Mouse (Mus musculus): ENCODE data around the gene Gprc5b. TPM values are rescaled to one million over a fixed set of nuclear protein-coding genes. Genes with fewer than 3 reads are reported as not detected.

Gene Gprc5b
- polyA plus RNA-seq, 1 experiment from 2014 or later: 8.0 TPM

DNA sequence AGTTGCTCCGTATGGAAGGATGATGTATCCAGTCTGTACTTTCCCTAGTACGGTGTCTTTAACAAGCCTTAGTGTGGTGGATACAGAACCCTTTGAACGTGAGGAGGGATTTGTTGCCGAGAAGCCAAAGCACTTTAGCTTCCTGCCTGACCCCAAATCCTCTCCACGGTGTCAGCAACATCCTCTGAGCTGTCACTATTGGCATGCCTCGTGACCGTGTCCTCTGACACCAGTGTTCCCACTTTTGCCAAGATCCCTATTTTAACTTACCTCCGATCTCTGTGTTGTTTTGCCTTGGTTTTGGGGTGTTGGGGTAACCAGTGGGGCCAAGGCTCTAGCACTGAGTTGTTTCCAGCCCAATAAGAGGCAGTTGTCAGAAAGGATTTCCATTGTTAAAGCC lies 23.5 kb downstream of the Gprc5b start:
- Histone ChIP-seq H3K9ac (ENCODE audit: low read depth, low read length) (no peak overlapping the region), H3K27ac (ENCODE audit: low read depth, low read length) (no peak overlapping the region), H3K36me3 (ENCODE audit: control insufficient read depth, insufficient read depth, low read length) (peaks cover 6% of the 10 kb centered on the region), H3K9me3 (ENCODE audit: control insufficient read depth, low read length) (no peaks in the 10 kb centered on the region), H3K27me3 (ENCODE audit: control insufficient read depth, insufficient read depth, low read length) (no peaks in the 10 kb centered on the region), H3K4me1 (ENCODE audit: control insufficient read depth, insufficient read depth, low read length) (no peaks in the 10 kb centered on the region), H3K4me2 (replicated peaks; ENCODE audit: low read depth, low read length) (no peak overlapping the region), H3K4me3 (ENCODE audit: low read length) (no peak overlapping the region)
- WGBS: 81% methylated on average over 8 of the region's 8 CpGs
- ATAC-seq (ENCODE audit: low FRiP score, low TSS enrichment): no peak

DNA sequence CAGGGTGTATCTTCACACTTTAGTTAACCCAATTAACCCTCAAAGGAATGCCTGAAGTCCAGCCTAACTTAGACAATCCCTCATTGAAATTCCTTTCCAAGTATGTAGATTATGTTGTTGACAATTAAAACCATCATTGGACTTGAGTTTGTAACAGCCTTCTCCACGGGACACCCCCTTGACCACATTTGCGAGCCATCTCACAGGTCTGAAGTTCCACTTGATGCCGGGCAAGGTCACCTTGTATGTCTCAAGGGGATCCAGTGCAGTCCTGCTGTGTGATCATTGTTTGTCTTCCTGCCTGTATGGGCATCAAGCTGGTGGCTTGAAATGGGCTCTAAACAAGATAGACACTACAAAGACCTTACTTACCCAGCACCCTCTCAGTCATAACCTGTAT lies 26.1 kb downstream of the Gprc5b start:
- Histone ChIP-seq H3K27ac (ENCODE audit: low read depth, low read length) (no peak overlapping the region), H3K4me3 (ENCODE audit: low read length) (no peak overlapping the region), H3K9me3 (ENCODE audit: control insufficient read depth, low read length) (no peaks in the 10 kb centered on the region), H3K9ac (ENCODE audit: low read depth, low read length) (no peak overlapping the region), H3K4me1 (ENCODE audit: control insufficient read depth, insufficient read depth, low read length) (no peaks in the 10 kb centered on the region), H3K4me2 (replicated peaks; ENCODE audit: low read depth, low read length) (no peak overlapping the region), H3K27me3 (ENCODE audit: control insufficient read depth, insufficient read depth, low read length) (no peaks in the 10 kb centered on the region), H3K36me3 (ENCODE audit: control insufficient read depth, insufficient read depth, low read length) (peaks cover 6% of the 10 kb centered on the region; the same call in 1 of the 2 replicates)
- WGBS: 82% methylated on average over 3 of the region's 3 CpGs
- ATAC-seq (ENCODE audit: low FRiP score, low TSS enrichment): no peak

DNA sequence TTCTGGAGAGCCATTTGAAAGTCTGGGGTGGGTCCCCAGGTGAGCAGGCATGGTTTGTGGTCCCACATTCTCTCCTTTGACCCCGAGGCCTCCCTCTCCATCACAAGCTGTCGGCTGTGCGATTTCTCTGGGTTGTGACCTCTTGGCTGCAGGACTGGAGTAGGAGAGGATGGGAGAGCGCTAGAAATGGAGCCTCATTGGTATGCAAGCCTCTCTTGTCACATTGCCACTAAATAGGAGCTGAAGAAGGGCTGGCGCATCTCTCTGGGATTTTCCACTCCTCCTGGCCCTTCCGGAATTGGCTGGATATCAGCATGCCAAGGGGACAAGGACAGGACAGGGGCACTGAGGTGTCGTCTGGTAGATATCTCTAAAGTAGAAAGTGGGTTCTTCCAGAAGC lies 29.8 kb downstream of the Gprc5b start:
- Histone ChIP-seq H3K27ac (ENCODE audit: low read depth, low read length) (no peak overlapping the region), H3K4me2 (replicated peaks; ENCODE audit: low read depth, low read length) (no peak overlapping the region), H3K9ac (ENCODE audit: low read depth, low read length) (no peak overlapping the region), H3K4me1 (ENCODE audit: control insufficient read depth, insufficient read depth, low read length) (no peaks in the 10 kb centered on the region), H3K9me3 (ENCODE audit: control insufficient read depth, low read length) (no peaks in the 10 kb centered on the region), H3K36me3 (ENCODE audit: control insufficient read depth, insufficient read depth, low read length) (no peaks in the 10 kb centered on the region), H3K4me3 (ENCODE audit: low read length) (no peak overlapping the region), H3K27me3 (ENCODE audit: control insufficient read depth, insufficient read depth, low read length) (no peaks in the 10 kb centered on the region)
- ATAC-seq (ENCODE audit: low FRiP score, low TSS enrichment): no peak
- WGBS: 35% methylated on average over 7 of the region's 7 CpGs

DNA sequence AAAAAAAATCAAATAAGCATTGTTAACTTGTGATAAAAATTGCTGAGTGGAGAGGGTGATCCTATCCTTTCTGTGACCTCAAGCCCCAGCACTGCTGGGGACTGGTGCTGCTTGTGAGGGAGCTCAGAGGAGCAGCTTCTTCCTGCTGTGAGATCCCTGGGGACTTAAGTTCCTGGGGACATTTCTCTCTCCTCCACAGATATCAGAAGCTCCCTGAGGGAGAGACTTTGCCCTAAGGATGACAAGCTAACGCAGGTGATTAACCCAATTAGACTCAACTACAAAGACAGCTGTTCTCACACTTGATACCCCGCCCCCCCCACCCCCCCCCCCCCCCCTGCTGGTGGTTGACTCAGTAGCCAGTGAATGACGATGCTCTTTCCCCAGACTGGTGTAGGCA lies 30.2 kb downstream of the Gprc5b start:
- Histone ChIP-seq H3K4me3 (ENCODE audit: low read length) (no peak overlapping the region), H3K9me3 (ENCODE audit: control insufficient read depth, low read length) (no peaks in the 10 kb centered on the region), H3K36me3 (ENCODE audit: control insufficient read depth, insufficient read depth, low read length) (no peaks in the 10 kb centered on the region), H3K4me1 (ENCODE audit: control insufficient read depth, insufficient read depth, low read length) (no peaks in the 10 kb centered on the region), H3K9ac (ENCODE audit: low read depth, low read length) (no peak overlapping the region), H3K27me3 (ENCODE audit: control insufficient read depth, insufficient read depth, low read length) (no peaks in the 10 kb centered on the region), H3K4me2 (replicated peaks; ENCODE audit: low read depth, low read length) (no peak overlapping the region), H3K27ac (ENCODE audit: low read depth, low read length) (no peak overlapping the region)
- WGBS: 1% methylated on average over 3 of the region's 3 CpGs
- ATAC-seq (ENCODE audit: low FRiP score, low TSS enrichment): no peak

DNA sequence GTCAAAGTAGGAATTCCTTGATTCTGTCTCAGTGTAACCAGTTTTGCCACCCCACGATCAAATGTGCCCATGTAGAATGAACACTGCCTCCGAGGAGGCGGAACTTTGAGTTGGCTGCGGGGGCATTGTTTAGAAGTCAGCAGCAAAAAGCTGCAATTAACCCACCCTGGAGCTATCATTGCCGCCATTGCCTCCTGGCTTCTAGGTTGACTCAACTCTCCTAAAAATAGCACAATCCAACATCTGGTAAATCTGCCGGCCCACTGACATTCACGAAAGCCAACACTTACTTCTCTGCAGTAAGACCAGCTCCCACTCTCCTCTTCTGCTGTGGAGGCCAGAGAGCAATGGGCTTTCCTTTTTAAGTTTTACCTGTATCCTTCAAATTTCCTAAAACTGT lies 35.8 kb downstream of the Gprc5b start:
- 51% methylated on average over 7 of the region's 7 CpGs for WGBS
- Histone ChIP-seq H3K36me3 (ENCODE audit: control insufficient read depth, insufficient read depth, low read length) (no peaks in the 10 kb centered on the region), H3K4me1 (ENCODE audit: control insufficient read depth, insufficient read depth, low read length) (no peaks in the 10 kb centered on the region), H3K27ac (ENCODE audit: low read depth, low read length) (no peak overlapping the region), H3K9me3 (ENCODE audit: control insufficient read depth, low read length) (no peaks in the 10 kb centered on the region), H3K9ac (ENCODE audit: low read depth, low read length) (no peak overlapping the region), H3K4me2 (replicated peaks; ENCODE audit: low read depth, low read length) (no peak overlapping the region), H3K4me3 (ENCODE audit: low read length) (no peak overlapping the region), H3K27me3 (ENCODE audit: control insufficient read depth, insufficient read depth, low read length) (no peaks in the 10 kb centered on the region)
- ATAC-seq (ENCODE audit: low FRiP score, low TSS enrichment): no peak

DNA sequence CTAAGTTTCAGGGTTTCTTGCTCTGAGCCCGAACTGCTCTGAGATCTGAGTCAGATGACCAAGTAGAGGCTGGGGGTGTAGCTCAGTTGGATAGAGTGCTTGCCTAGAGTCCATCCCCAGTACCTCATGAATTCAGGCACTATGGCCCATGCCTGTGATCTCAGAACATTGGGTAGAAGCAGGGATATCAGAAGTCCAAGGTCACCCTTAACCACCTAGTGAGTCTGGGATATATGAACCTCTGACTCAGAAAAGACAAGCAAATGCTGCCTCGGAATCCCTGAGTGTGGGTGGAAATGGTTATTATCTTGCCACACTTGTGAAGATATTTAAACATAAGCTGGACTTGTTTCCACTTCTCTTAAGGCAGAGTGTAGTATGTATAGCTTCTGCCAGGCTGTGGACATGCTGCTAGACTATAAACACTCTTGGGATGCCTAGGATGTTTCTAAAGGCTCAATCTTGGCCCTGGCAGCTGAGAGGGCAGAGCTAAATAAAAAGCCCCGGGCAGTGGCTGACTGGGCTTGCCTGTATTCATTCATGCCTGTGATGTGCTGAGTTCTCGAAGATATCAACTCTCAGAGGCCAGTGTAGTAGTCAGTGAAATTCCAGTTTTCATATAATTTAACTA lies 38.3 kb downstream of the Gprc5b start:
- 85% methylated on average over 4 of the region's 4 CpGs for WGBS
- no peaks in the 10 kb centered on the region for H3K36me3 ChIP-seq (ENCODE audit: control insufficient read depth, insufficient read depth, low read length)
- ATAC-seq (ENCODE audit: low FRiP score, low TSS enrichment): no peak

DNA sequence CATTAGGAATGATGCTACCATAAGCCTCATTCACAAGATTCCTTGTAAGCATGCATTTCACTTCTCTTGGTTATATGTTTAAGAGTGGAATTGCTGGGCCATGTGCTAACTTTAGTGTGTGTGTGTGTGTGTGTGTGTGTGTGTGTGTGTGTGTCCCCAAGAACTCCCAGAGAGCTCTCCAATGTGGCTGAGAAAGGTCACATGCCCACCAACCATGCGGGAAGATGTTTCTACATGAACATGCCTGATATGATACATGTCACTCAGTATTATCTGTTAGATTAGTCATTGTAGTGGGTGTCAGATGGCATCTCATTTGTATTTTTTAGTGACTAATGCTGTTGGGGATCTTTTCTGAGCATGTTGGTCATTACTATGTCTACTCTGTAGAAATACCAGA lies 40.0 kb downstream of the Gprc5b start:
- H3K4me3 ChIP-seq (ENCODE audit: low read length): no peak overlapping the region

More for the DNA sequence above, 38.3 kb downstream of the Gprc5b start:
- no peak overlapping the region for H3K9ac ChIP-seq (ENCODE audit: low read depth, low read length)
- no peak overlapping the region for H3K4me2 ChIP-seq (replicated peaks; ENCODE audit: low read depth, low read length)
- no peaks in the 10 kb centered on the region for H3K27me3 ChIP-seq (ENCODE audit: control insufficient read depth, insufficient read depth, low read length)
- H3K4me3 ChIP-seq (ENCODE audit: low read length): no peak overlapping the region
- H3K4me1 ChIP-seq (ENCODE audit: control insufficient read depth, insufficient read depth, low read length): no peaks in the 10 kb centered on the region
- no peak overlapping the region for H3K27ac ChIP-seq (ENCODE audit: low read depth, low read length)
- H3K9me3 ChIP-seq (ENCODE audit: control insufficient read depth, low read length): no peaks in the 10 kb centered on the region

DNA sequence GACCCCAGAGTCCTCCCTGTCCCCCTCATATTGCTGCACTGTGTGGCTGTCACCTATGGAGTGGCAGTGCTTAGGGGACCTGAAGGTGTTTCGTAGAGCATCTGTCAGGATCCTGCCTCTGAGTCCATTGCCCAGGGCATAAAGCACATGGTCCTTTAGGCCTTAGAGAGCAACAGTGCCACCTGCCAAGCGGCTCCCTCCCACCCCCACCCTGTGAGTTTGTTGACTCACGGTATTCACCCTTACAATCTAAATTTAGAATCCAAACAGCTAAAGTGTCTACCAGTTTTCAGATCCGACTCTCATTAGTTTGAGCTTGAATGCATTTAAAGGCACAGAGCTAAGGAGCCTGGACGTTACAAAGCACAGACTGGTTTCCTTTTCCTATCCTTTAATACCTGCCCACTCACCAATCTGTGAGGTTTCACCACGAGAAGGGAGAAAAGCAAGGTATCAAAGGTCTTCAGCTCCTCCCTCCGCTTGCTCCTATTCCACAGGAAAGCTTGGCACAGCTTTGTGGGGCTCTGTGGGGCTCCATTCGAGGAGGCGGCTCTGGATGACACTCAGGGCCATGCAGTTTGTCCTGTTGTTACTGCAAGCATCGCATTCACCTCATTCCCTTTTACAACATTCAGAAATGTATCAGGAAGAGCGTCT lies 41.3 kb downstream of the Gprc5b start:
- no peak overlapping the region for H3K4me3 ChIP-seq (ENCODE audit: low read length)
- no peaks in the 10 kb centered on the region for H3K27me3 ChIP-seq (ENCODE audit: control insufficient read depth, insufficient read depth, low read length)
- no peaks in the 10 kb centered on the region for H3K36me3 ChIP-seq (ENCODE audit: control insufficient read depth, insufficient read depth, low read length)
- no peaks in the 10 kb centered on the region for H3K4me1 ChIP-seq (ENCODE audit: control insufficient read depth, insufficient read depth, low read length)
- 70% methylated on average over 11 of the region's 11 CpGs for WGBS
- H3K9ac ChIP-seq (ENCODE audit: low read depth, low read length): no peak overlapping the region
- H3K27ac ChIP-seq (ENCODE audit: low read depth, low read length): no peak overlapping the region
- no peaks in the 10 kb centered on the region for H3K9me3 ChIP-seq (ENCODE audit: control insufficient read depth, low read length)
- H3K4me2 ChIP-seq (replicated peaks; ENCODE audit: low read depth, low read length): no peak overlapping the region
- no peak for ATAC-seq (ENCODE audit: low FRiP score, low TSS enrichment)

More for the DNA sequence above, 40.0 kb downstream of the Gprc5b start:
- Histone ChIP-seq H3K27me3 (ENCODE audit: control insufficient read depth, insufficient read depth, low read length) (no peaks in the 10 kb centered on the region), H3K4me1 (ENCODE audit: control insufficient read depth, insufficient read depth, low read length) (no peaks in the 10 kb centered on the region), H3K4me2 (replicated peaks; ENCODE audit: low read depth, low read length) (no peak overlapping the region), H3K36me3 (ENCODE audit: control insufficient read depth, insufficient read depth, low read length) (no peaks in the 10 kb centered on the region), H3K27ac (ENCODE audit: low read depth, low read length) (no peak overlapping the region), H3K9ac (ENCODE audit: low read depth, low read length) (no peak overlapping the region), H3K9me3 (ENCODE audit: control insufficient read depth, low read length) (no peaks in the 10 kb centered on the region)
- WGBS: 93% methylated on average over 1 of the region's 1 CpGs
- ATAC-seq (ENCODE audit: low FRiP score, low TSS enrichment): no peak

DNA sequence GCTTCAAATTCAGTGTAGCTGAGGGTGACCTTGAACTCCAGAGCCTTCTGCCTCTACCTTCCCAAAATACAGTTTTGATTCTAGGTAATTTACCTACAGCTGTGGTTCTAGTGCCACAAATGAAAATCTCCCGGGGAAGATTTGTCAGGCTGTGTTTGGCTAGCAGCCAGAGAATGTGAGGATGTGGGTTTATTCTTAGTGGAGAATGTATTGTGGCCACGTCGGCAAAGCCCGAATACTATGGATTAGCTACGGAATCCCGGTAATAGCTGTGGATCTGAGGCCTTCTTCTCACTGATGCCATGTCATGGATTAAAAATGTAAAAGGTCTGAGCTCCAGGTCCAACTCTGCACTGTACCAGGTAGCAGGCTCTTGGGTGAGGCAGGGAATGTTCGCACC lies 45.3 kb downstream of the Gprc5b start:
- H3K27me3 ChIP-seq (ENCODE audit: control insufficient read depth, insufficient read depth, low read length): no peaks in the 10 kb centered on the region
- WGBS: 81% methylated on average over 7 of the region's 7 CpGs
- no peaks in the 10 kb centered on the region for H3K4me1 ChIP-seq (ENCODE audit: control insufficient read depth, insufficient read depth, low read length)
- no peaks in the 10 kb centered on the region for H3K9me3 ChIP-seq (ENCODE audit: control insufficient read depth, low read length)
- no peak overlapping the region for H3K27ac ChIP-seq (ENCODE audit: low read depth, low read length)
- H3K4me3 ChIP-seq (ENCODE audit: low read length): no peak overlapping the region
- H3K4me2 ChIP-seq (replicated peaks; ENCODE audit: low read depth, low read length): no peak overlapping the region
- no peak overlapping the region for H3K9ac ChIP-seq (ENCODE audit: low read depth, low read length)
- no peak for ATAC-seq (ENCODE audit: low FRiP score, low TSS enrichment)
- H3K36me3 ChIP-seq (ENCODE audit: control insufficient read depth, insufficient read depth, low read length): no peaks in the 10 kb centered on the region
